Mouse (Mus musculus): ENCODE data around the gene Pdk2. TPM values are rescaled to one million over a fixed set of nuclear protein-coding genes. Genes with fewer than 3 reads are reported as not detected.

Pdk2 gene
- polyA plus RNA-seq, 1 experiment: 220 TPM

DNA sequence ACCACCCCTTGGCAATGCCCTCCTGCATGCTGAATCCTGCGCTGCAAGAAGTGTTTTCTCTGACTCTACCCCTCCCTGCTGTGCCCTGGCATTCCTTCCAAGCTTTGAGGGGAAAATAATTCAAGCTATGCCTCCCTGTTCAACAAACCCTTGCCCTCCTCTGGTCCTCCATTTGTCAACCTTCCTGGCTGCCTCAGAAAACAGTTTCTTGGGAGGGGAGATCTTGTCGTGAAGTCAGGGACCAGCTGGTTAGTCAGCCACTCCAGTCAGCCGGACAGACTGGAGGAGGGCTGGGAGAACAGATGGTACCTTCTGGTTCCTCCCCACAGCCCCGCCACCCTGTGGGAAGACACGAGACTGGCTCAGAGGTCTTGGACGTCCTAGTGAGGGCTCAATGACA lies 3.8 kb downstream of the Pdk2 start:
- Histone ChIP-seq H3K4me1 (ENCODE audit: control insufficient read depth, insufficient read depth, low read length) (peaks cover 16% of the 10 kb centered on the region), H3K27me3 (ENCODE audit: control insufficient read depth, insufficient read depth, low read length) (no peaks in the 10 kb centered on the region), H3K4me3 (ENCODE audit: control insufficient read depth, low read depth, low read length) (no peak overlapping the region), H3K27ac (ENCODE audit: control insufficient read depth, insufficient read depth, low read depth, low read length) (no peak overlapping the region), H3K36me3 (ENCODE audit: control insufficient read depth, insufficient read depth, low read length) (no peaks in the 10 kb centered on the region)
- no peak for TF ChIP-seq CTCF (IDR thresholded peaks at IDR 0.05; ENCODE audit: control insufficient read depth, insufficient read depth, insufficient replicate concordance, low read depth, low read length)
- TF ChIP-seq POLR2A (IDR thresholded peaks at IDR 0.05; ENCODE audit: control insufficient read depth, low read depth, low read length): no peak

DNA sequence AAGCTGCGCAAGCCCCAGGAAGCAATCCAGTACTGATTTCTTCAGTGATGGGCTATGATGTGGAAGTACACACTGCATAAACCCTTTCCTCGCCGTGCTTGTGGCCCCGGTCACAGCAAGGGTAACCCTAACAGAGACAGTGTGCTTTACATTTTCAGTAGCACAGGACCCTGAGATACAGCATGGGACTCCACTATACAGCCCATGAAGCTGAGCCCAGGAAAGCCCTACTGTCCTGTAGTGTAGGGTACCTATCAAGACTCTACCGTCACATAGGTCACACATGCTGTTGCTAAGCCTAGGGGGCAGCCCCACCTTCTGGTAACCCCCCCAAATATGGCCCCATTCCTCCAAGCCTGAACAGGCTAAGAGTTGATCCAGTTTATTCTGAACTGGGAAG lies 4.6 kb downstream of the Pdk2 start:
- no peak for TF ChIP-seq POLR2A (IDR thresholded peaks at IDR 0.05; ENCODE audit: control insufficient read depth, low read depth, low read length)
- TF ChIP-seq CTCF (IDR thresholded peaks at IDR 0.05; ENCODE audit: control insufficient read depth, insufficient read depth, insufficient replicate concordance, low read depth, low read length): no peak
- H3K4me1 ChIP-seq (ENCODE audit: control insufficient read depth, insufficient read depth, low read length): peaks cover 16% of the 10 kb centered on the region
- H3K4me3 ChIP-seq (ENCODE audit: control insufficient read depth, low read depth, low read length): no peak overlapping the region
- H3K27me3 ChIP-seq (ENCODE audit: control insufficient read depth, insufficient read depth, low read length): no peaks in the 10 kb centered on the region
- peaks cover 1% of the 10 kb centered on the region; the same call in 1 of the 2 replicates for H3K36me3 ChIP-seq (ENCODE audit: control insufficient read depth, insufficient read depth, low read length)
- no peak overlapping the region for H3K27ac ChIP-seq (ENCODE audit: control insufficient read depth, insufficient read depth, low read depth, low read length)

DNA sequence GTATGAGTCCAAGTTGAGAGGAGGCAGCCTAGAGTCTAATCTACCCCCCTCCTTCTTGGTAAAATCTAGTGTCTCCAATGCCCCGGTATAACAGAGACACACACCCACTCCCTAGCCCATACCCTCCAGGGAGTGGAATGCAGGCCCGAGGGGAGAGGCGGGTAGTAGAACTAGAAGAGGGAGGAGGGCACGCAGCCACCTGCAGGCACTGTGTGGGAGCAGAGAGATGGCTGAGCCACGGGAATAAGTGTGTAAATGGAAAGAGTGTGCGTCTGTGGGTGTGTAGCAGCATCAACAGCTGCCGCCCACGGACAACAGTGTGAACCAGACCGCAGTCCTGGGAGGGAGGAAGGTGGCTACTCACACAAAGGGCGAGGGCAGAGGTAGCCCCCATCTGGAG lies 6.3 kb downstream of the Pdk2 start:
- H3K36me3 ChIP-seq (ENCODE audit: control insufficient read depth, insufficient read depth, low read length): peaks cover 1% of the 10 kb centered on the region; the same call in 1 of the 2 replicates
- H3K27me3 ChIP-seq (ENCODE audit: control insufficient read depth, insufficient read depth, low read length): no peaks in the 10 kb centered on the region
- no peak overlapping the region for H3K27ac ChIP-seq (ENCODE audit: control insufficient read depth, insufficient read depth, low read depth, low read length)
- H3K4me3 ChIP-seq (ENCODE audit: control insufficient read depth, low read depth, low read length): no peak overlapping the region
- peaks cover 5% of the 10 kb centered on the region for H3K4me1 ChIP-seq (ENCODE audit: control insufficient read depth, insufficient read depth, low read length)
- no peak for TF ChIP-seq CTCF (IDR thresholded peaks at IDR 0.05; ENCODE audit: control insufficient read depth, insufficient read depth, insufficient replicate concordance, low read depth, low read length)
- no peak for TF ChIP-seq POLR2A (IDR thresholded peaks at IDR 0.05; ENCODE audit: control insufficient read depth, low read depth, low read length)

DNA sequence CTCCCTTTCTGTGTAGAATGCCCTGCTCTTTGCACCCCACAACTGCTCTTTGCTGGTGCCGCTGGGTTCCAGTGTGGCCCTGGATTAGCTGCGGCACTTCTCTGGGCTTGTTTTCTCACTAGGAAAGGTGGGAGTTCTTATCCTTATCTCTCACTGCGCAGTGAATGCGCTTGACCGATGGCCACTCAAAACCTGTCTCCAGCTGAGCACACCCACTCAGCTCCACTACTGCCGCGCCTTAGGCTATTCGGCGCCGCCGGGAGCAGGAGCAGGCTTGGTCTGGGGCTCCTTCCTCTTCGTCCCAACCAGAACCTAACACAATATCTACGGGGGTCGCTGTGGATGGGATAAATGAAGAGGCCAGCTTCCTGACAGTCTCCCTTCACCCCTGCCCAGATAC lies 7.5 kb downstream of the Pdk2 start:
- Histone ChIP-seq H3K4me3 (ENCODE audit: control insufficient read depth, low read depth, low read length) (no peak overlapping the region), H3K27me3 (ENCODE audit: control insufficient read depth, insufficient read depth, low read length) (no peaks in the 10 kb centered on the region), H3K36me3 (ENCODE audit: control insufficient read depth, insufficient read depth, low read length) (peaks cover 1% of the 10 kb centered on the region; the same call in 1 of the 2 replicates), H3K27ac (ENCODE audit: control insufficient read depth, insufficient read depth, low read depth, low read length) (no peak overlapping the region), H3K4me1 (ENCODE audit: control insufficient read depth, insufficient read depth, low read length) (peaks cover 3% of the 10 kb centered on the region; the same call in 1 of the 2 replicates)
- no peak for TF ChIP-seq CTCF (IDR thresholded peaks at IDR 0.05; ENCODE audit: control insufficient read depth, insufficient read depth, insufficient replicate concordance, low read depth, low read length)
- TF ChIP-seq POLR2A (IDR thresholded peaks at IDR 0.05; ENCODE audit: control insufficient read depth, low read depth, low read length): no peak

DNA sequence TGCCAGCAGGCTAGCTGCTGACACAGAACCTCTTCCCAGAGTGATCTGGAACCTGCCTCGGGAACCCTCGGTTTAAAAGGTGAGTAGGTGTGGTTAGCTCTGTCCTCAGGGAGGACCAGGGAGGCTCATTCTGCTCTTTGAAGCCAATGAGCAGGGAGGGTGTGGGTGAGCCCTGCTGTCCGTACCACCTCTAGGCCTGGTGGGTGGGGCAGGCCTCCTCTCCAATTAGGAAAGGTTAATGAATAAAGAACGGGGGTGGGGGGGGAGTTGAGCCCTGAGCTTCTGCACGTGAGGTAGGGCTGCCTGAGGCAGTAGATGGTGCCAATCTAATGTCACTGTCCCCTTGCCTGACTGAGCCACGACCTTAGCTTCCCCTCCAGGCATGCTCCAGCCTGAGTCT lies 8.2 kb downstream of the Pdk2 start:
- Histone ChIP-seq H3K36me3 (ENCODE audit: control insufficient read depth, insufficient read depth, low read length) (peaks cover 1% of the 10 kb centered on the region; the same call in 1 of the 2 replicates), H3K27ac (ENCODE audit: control insufficient read depth, insufficient read depth, low read depth, low read length) (no peak overlapping the region), H3K4me3 (ENCODE audit: control insufficient read depth, low read depth, low read length) (no peak overlapping the region), H3K27me3 (ENCODE audit: control insufficient read depth, insufficient read depth, low read length) (no peaks in the 10 kb centered on the region), H3K4me1 (ENCODE audit: control insufficient read depth, insufficient read depth, low read length) (no peaks in the 10 kb centered on the region)
- TF ChIP-seq POLR2A (IDR thresholded peaks at IDR 0.05; ENCODE audit: control insufficient read depth, low read depth, low read length): no peak
- no peak for TF ChIP-seq CTCF (IDR thresholded peaks at IDR 0.05; ENCODE audit: control insufficient read depth, insufficient read depth, insufficient replicate concordance, low read depth, low read length)

DNA sequence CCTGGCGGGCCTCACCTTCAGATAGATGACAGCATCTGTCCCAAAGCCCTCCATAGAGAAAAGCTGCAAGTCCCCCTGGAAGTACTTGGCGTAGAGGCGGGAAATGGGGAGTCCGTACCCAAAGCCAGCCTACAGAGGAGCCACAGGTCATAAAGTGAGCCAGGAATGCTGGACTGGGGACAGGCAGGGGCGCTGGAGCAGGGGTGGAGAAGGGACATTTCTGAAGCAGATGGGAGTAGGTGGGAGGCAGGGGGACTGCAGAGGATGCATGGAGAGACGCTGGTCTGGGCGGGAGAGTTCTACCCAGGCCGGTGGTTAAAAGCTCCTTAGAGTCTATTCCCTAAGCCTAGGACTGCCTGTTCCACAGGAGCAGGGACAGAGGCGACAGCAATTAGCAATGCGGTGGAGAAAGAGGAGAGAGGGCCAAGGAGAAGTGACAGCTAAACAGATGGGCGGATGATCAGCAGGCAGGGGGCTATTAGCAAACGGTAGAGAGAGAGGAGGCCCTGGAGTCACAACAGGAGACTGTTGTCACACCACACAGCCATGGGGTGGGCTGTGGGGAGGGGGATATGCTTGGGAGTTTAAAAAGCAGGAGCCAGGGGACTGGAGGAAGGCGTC lies 13.2 kb downstream of the Pdk2 start:
- H3K36me3 ChIP-seq (ENCODE audit: control insufficient read depth, insufficient read depth, low read length): peaks cover 1% of the 10 kb centered on the region; the same call in 1 of the 2 replicates
- H3K4me3 ChIP-seq (ENCODE audit: control insufficient read depth, low read depth, low read length): no peak overlapping the region
- TF ChIP-seq CTCF (IDR thresholded peaks at IDR 0.05; ENCODE audit: control insufficient read depth, insufficient read depth, insufficient replicate concordance, low read depth, low read length) (no peak), POLR2A (IDR thresholded peaks at IDR 0.05; ENCODE audit: control insufficient read depth, low read depth, low read length) (no peak)
- H3K27me3 ChIP-seq (ENCODE audit: control insufficient read depth, insufficient read depth, low read length): no peaks in the 10 kb centered on the region
- no peak overlapping the region for H3K27ac ChIP-seq (ENCODE audit: control insufficient read depth, insufficient read depth, low read depth, low read length)
- no peaks in the 10 kb centered on the region for H3K4me1 ChIP-seq (ENCODE audit: control insufficient read depth, insufficient read depth, low read length)

DNA sequence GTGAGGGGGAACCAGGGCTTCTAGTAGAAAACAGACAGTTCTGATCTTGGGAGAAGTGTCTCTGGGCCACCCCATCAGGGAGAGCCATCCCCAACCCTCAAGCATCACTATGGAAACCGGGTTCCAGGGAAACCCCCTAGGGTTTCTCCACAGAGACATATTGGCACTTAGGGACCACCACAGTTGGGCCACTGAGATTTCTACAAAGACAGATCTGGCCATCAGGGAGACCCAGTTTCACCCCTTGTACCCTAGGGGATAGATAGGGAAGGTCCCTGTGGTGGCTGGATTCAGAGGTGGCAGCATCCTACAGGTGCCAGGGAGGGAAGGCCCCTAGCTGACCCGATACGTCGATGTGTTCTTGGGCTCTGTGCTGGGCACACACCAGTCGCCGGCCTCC lies 14.3 kb downstream of the Pdk2 start:
- Histone ChIP-seq H3K27me3 (ENCODE audit: control insufficient read depth, insufficient read depth, low read length) (no peaks in the 10 kb centered on the region), H3K4me3 (ENCODE audit: control insufficient read depth, low read depth, low read length) (no peak overlapping the region), H3K4me1 (ENCODE audit: control insufficient read depth, insufficient read depth, low read length) (no peaks in the 10 kb centered on the region), H3K27ac (ENCODE audit: control insufficient read depth, insufficient read depth, low read depth, low read length) (no peak overlapping the region), H3K36me3 (ENCODE audit: control insufficient read depth, insufficient read depth, low read length) (0 out of 2 replicates have a peak, but pooled peaks cover 1% of the 10 kb centered on the region)
- TF ChIP-seq CTCF (IDR thresholded peaks at IDR 0.05; ENCODE audit: control insufficient read depth, insufficient read depth, insufficient replicate concordance, low read depth, low read length) (no peak), POLR2A (IDR thresholded peaks at IDR 0.05; ENCODE audit: control insufficient read depth, low read depth, low read length) (no peak)

Measured in testis, adult 2 months (tissue).